Mouse (Mus musculus) C2C12 (cell line): ENCODE results near the gene Kcnk2.

ENCODE experiments used
- CEBPB ChIP-seq: IDR thresholded peaks from one replicate; pipeline ENCODE4 v1.6.1; 2011; ENCODE audit warnings: low read depth, mild to moderate bottlenecking, control low read depth, moderate library complexity
- CTCF ChIP-seq: IDR thresholded peaks from one replicate; pipeline ENCODE4 v1.5.1; 2011; ENCODE audit not compliant: control insufficient read depth, insufficient read depth, insufficient read length
- FOSL1 ChIP-seq: IDR thresholded peaks from one replicate; pipeline ENCODE4 v1.8.0; 2011; ENCODE audit warnings: mild to moderate bottlenecking, low read length; ENCODE audit not compliant: poor library complexity, insufficient read depth, severe bottlenecking
- MAX ChIP-seq: IDR thresholded peaks from one replicate; pipeline ENCODE4 v1.6.1; 2011; ENCODE audit warnings: mild to moderate bottlenecking, control low read depth
- MYOD1 ChIP-seq: IDR thresholded peaks from one replicate; pipeline ENCODE4 v1.6.1; 2011; ENCODE audit warnings: low read depth; ENCODE audit not compliant: control insufficient read depth, insufficient read length
- MYOG ChIP-seq: IDR thresholded peaks from one replicate; pipeline ENCODE4 v1.6.1; 2011; ENCODE audit not compliant: control insufficient read depth, insufficient read length; ENCODE audit errors: extremely low read depth
- USF1 ChIP-seq: IDR thresholded peaks from one replicate; pipeline ENCODE4 v1.6.1; 2011; ENCODE audit warnings: low read depth, mild to moderate bottlenecking, control low read depth, moderate library complexity

- TF ChIP-seq CTCF = no peak
- no peak for TF ChIP-seq MAX
- TF ChIP-seq USF1 = no peak
- TF ChIP-seq MYOD1 = no peak
- TF ChIP-seq CEBPB = no peak
- no peak for TF ChIP-seq MYOG
- no peak for TF ChIP-seq FOSL1
These were observed 86.2 kb downstream of the Kcnk2 start for GRCm38 (mm10) chr1:189315896-189316295.
